Mouse (Mus musculus) erythroid progenitor cell, adult 5-6 weeks (primary cell): ENCODE measurements around the gene Stim2. TPM values are rescaled to one million over a fixed set of nuclear protein-coding genes. Genes with fewer than 3 reads are reported as not detected.

Experiments used
- ATAC-seq: replicated peaks from 2 replicates; pipeline ENCODE4 v1.8.0; 2016; ENCODE audit warnings: moderate number of reproducible peaks, mild to moderate bottlenecking, moderate TSS enrichment, inconsistent platforms; ENCODE audit not compliant: poor library complexity, low FRiP score, severe bottlenecking
- total RNA-seq, 2 experiments: library from RNA; stranded (forward) in 1 of 2; stranded (reverse) in 1 of 2; fragments of 150-400 nt in 1 of 2; fragments of 186-747, 209-891 nt in 1 of 2; gene quantifications; 2 replicates each; pipeline versions ENCODE4 v1.2.3 to v1.2.4; 2015 to 2017; ENCODE audit warnings: low replicate concordance in 2 of 2

The Stim2 gene
- total RNA-seq, 2 experiments from 2014 or later: 5.0 to 8.0 TPM

- ATAC-seq: no peak
Measured at GRCm38 (mm10) chr5:54101960-54102359, 103.7 kb downstream of the Stim2 start.

- no peak for ATAC-seq
Measured at GRCm38 (mm10) chr5:54106669-54107068, 108.4 kb downstream of the Stim2 start.

- ATAC-seq: no peak
Measured at GRCm38 (mm10) chr5:54107069-54107468, 108.8 kb downstream of the Stim2 start.

- no peak for ATAC-seq
Measured at GRCm38 (mm10) chr5:54109096-54109495, 110.8 kb downstream of the Stim2 start.

- ATAC-seq: no peak
Measured at GRCm38 (mm10) chr5:54110789-54111188, 112.5 kb downstream of the Stim2 start.

- ATAC-seq: no peak
Measured at GRCm38 (mm10) chr5:54113284-54113683, 115.0 kb downstream of the Stim2 start.

GRCm38 (mm10) chr5:54116538-54116937 lies 118.2 kb downstream of the Stim2 start:
- no peak for ATAC-seq

GRCm38 (mm10) chr5:54118410-54119212 lies 120.3 kb downstream of the Stim2 start:
- no peak for ATAC-seq

GRCm38 (mm10) chr5:54148091-54148795 lies 149.9 kb downstream of the Stim2 start:
- ATAC-seq: no peak

GRCm38 (mm10) chr5:54154503-54155226 lies 156.4 kb downstream of the Stim2 start:
- ATAC-seq: no peak

- ATAC-seq: no peak
Measured at GRCm38 (mm10) chr5:54155227-54155776, 157.0 kb downstream of the Stim2 start.

GRCm38 (mm10) chr5:54155916-54156315 lies 157.6 kb downstream of the Stim2 start:
- no peak for ATAC-seq

- ATAC-seq: no peak
Measured at GRCm38 (mm10) chr5:54156944-54157527, 158.7 kb downstream of the Stim2 start.

GRCm38 (mm10) chr5:54158230-54158629 lies 159.9 kb downstream of the Stim2 start:
- ATAC-seq: no peak

- no peak for ATAC-seq
Measured at GRCm38 (mm10) chr5:54159156-54159793, 161.0 kb downstream of the Stim2 start.

- no peak for ATAC-seq
Measured at GRCm38 (mm10) chr5:54160561-54160960, 162.3 kb downstream of the Stim2 start.

- ATAC-seq: no peak
Measured at GRCm38 (mm10) chr5:54163890-54164289, 165.6 kb downstream of the Stim2 start.
